Mouse (Mus musculus): ENCODE measurements around the gene Fam83d.

Fam83d gene

GRCm38 (mm10) chr2:158745049-158745482 lies 22.8 kb upstream of the Fam83d start:
- peak; percentile 43 for DNase-seq (ENCODE audit: low read depth)

GRCm38 (mm10) chr2:158746164-158746563 lies 21.7 kb upstream of the Fam83d start:
- no peak for DNase-seq (ENCODE audit: low read depth)

DNA sequence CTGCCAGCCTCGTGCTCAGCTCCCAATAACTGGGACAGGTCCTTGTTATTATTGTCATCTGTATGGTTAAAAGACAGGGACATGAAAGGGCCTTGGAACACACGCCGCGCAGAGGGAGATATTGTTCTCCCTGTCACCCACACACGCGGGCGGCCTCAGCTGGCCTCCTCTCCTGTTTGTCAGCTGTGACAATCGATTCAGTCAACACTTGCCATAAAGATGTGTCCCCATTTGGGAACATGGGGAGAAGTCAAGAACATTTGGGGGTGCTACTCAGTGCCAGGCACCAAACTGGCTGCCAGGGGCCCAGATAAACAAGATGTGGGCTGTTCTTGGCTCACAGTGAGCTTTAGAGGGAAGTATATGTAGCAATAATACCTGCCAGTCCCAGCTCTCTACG lies 18.5 kb upstream of the Fam83d start:
- no peak for DNase-seq (ENCODE audit: low read depth)

DNA sequence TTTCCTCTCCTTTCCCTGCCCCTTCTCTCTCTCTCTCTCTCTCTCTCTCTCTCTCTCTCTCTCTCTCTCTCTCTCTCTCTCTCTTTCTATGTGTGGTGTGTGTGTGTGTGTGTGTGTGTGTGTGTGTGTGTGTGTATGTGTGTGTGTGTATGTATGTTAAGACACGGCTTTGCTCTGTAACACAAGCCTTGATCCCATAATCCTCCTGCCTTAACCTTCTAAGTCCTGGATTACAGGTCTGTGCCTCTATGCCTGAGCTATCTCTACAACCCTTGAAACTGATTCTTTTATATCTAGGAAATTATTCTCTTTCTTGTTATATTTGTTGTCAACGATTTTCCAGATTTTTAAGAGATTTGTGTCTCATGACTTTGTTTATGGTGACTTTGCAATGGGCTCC lies 7.7 kb upstream of the Fam83d start:
- no peak for DNase-seq (ENCODE audit: low read depth)

DNA sequence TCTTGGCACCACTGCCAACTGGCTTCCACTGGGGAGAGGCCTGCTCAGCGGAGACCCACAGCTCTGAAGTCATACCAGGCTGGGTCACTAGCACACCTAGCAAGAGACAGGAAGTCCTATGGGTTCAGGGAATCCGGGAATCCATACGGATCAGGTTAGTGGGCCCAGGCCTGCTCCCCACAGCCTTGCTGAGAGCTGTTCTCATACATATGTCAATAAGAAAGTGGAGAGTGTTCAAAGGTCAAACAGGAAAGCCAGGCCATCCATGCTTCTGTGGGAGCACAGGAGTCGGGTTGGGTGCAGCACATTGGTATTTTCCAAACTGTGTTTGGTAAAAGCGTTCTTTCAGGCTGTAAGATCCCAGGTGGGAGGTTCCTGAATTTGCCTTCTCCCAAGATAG lies 5.6 kb upstream of the Fam83d start:
- no peak for DNase-seq (ENCODE audit: low read depth)

DNA sequence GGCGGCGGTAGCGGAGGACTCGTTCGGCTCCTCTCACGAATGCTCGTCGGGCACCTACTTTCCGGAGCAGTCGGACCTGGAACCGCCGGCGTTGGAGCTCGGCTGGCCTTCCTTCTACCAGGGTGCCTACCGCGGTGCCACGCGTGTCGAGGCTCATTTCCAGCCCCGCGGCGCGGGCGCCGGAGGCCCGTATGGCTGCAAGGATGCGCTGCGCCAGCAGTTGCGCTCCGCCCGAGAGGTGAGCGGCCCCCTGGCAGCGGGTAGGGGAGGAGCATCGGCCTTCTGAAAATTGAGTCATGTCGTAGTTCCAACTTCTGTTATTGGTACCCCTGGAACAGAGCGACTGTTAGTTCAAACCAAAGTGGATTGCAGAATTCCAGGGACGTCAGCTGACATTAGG lies 457 bp downstream of the Fam83d start:
- DNase-seq (ENCODE audit: low read depth), result peak; percentile 29

GRCm38 (mm10) chr2:158768771-158769170 lies 878 bp downstream of the Fam83d start:
- DNase-seq (ENCODE audit: low read depth), result peak; percentile 8

DNA sequence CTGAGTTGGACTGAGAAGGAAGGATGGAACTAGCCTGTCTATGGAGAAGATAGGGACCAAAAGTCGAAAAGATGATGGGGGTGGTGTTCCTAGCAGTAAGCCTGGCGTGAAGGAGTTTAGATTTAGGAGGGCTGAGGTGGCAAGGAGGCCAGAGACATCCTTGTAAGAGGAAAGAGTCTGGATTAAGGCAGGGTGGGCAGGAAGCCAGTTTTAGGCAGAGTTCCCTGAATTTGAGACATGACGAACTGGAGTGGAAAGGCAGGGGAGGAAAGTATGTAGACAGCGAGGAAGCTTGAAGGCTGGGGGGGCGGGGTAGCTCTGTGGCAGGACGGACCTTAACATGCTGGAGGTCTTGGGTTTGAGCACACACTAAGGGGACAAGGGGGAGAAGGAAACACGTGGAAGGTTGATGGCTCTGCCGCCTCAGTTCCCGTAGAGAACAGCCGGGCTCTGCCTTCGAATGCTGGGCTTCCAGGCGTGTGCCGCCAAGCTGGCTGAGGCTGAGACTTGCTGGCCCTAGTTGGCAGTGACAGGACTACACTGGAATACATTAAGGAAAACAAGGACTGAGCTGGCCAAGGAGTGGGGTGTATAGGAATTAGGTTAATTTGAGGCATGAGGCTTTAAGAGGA lies 2.3 kb downstream of the Fam83d start:
- DNase-seq (ENCODE audit: low read depth), result no peak

- DNase-seq (ENCODE audit: low read depth), result no peak
Observed at GRCm38 (mm10) chr2:158771066-158771763, 3.3 kb downstream of the Fam83d start.

- no peak for DNase-seq (ENCODE audit: low read depth)
Observed at GRCm38 (mm10) chr2:158772808-158773207, 4.9 kb downstream of the Fam83d start.

GRCm38 (mm10) chr2:158774886-158775285 lies 7.0 kb downstream of the Fam83d start:
- no peak for DNase-seq (ENCODE audit: low read depth)

DNA sequence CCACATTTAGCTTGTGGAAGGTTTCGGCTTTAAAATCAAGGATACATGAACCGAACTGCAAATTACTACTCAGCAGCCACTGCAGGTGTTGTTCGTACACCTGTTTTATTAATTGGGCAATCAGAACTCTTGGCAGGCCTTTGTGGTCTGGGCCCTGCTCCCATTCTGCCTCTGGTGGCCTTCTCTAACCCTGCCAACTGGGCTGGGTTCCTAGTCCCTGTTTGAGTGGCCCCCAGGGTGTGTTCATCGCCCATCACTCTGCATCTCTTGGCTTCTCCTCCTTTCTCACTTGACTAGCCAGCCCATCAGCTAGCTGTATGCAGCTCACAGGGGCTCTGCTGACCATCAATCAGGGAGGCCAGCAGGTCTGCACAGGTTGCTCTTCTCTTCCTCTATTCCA lies 8.8 kb downstream of the Fam83d start:
- no peak for DNase-seq (ENCODE audit: low read depth)

DNA sequence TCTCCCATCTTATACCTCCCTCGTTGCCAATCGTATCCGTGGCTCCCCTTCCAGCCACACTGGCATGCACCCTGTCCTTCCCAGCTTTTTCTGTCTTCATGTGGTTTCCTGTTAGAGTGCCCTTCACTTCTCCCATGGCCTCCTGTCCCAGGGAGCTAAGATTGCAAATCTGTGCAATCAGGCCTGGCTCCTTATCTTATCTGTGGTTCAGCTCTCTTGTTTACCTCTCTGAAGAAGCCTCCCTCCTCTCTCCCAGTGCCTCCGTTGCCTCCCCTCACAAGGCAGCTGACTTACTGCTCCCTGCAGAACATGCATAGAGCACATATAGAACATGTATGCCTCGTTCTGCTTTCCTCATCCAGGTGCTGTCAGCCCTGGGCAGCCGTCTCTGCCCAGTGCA lies 9.6 kb downstream of the Fam83d start:
- DNase-seq (ENCODE audit: low read depth), result no peak

DNA sequence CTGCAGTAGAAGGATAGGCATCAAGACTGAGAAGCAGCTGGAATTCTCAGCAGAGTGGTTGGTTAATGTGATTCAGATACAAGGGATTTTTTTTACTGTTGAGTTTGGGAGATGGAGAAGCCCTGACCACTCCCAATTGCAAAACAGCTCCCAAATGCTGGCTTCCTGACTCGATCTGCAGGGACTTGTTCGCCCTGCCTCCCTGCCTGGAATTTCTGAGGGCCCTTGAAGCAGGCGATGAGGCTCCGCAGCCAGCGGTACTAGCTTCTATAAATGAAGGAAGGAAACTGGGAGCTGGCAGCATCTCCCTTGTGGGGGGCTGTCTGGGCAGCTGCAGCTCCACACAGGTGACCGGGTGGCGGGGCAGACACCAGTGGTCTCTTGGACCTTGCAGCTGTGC lies 10.5 kb downstream of the Fam83d start:
- no peak for DNase-seq (ENCODE audit: low read depth)

DNA sequence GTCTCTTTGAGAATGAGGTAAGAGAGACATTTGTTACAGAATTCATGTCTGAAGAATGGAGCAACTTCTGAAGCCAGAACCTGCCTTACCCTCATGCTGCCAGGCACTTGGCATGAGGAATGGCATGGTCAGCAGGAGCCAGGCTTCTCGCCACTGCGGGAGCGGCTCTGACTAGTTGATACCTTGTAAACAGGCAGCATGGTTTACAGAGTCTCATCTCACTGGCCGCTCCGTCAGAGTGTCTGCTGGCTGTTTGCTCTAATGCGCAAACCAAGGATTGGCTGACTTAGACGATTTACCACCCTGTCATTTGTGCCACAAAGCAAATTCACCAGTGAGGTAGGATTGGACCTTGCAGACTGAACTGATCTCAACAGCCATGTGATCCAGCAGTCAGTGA lies 13.2 kb downstream of the Fam83d start:
- no peak for DNase-seq (ENCODE audit: low read depth)

GRCm38 (mm10) chr2:158786927-158787795 lies 19.3 kb downstream of the Fam83d start:
- DNase-seq (ENCODE audit: low read depth), result no peak

DNA sequence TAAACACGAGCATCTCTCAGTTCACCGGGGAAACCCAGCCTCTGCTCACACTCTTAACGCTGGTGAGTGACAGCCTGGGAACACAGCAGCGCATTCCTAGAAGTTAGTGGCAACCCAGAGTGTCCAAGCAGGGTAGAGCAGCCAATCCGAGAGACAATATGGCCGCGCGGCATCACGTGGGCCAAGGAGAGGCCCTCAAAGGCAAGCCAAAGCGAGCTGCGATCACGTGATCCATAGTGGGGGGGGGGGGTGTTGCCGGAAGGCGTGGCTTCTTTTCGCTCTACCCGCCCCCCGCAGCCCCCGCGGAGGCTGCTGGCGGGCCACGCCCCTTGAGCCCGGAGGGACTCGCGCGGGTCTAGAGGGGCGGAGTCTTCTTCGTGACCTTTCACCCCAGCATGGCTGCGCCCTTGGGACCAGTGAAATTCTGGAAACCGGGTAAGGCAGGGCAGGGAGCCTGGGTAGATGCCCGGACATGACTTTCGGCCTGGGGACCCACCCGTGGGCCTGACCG lies 26.7 kb downstream of the Fam83d start, which contains the start of gene Dhx35:
Gene Dhx35 (plus strand): TSS at position 314 of the 511 bp plus-strand sequence.
- DNase-seq (ENCODE audit: low read depth), result peak; percentile 89

DNA sequence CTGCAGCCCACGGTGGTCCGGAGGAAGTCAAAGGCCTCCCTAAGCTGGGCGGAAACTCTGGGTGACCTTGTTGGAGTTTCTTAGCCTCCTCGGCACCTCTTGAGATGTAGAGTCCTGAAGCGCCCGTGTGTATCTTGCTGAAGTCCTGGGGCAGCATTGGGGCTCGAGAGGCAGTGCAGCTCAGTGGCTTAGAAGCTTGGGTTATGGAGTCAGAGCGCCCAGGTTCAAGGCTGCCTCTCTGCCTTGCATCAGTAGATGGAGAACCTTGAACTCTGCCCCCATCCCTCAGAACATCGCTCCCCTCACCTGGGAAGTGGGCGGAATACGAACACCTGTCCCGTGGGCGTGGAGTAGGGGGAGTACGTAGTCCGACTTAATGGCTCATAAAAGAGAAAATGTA lies 27.1 kb downstream of the Fam83d start:
- DNase-seq (ENCODE audit: low read depth), result no peak

- DNase-seq (ENCODE audit: low read depth), result no peak
Observed at GRCm38 (mm10) chr2:158795875-158796274, 28.0 kb downstream of the Fam83d start.

- no peak for DNase-seq (ENCODE audit: low read depth)
Observed at GRCm38 (mm10) chr2:158799328-158799727, 31.4 kb downstream of the Fam83d start.

- DNase-seq (ENCODE audit: low read depth), result no peak
Observed at GRCm38 (mm10) chr2:158800788-158801187, 32.9 kb downstream of the Fam83d start.

DNA sequence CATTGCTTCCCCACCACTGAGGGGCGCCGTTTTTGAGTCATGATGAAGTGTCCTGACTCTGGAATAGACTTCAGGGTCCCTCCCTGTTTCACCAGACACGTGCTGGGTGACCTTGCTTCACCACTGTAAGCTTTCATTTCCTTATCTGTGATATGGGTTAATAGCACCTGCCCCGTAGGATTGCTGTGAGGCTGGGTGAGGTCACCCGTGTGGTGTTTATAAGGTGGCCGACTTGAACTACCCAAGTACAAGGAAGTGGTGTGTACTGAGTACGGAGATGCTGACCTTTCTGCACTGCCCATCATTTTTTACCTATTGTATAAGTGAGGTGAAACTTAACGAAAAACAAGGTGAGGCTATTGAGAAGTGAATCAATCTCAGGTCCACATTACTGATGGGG lies 35.7 kb downstream of the Fam83d start:
- no peak for DNase-seq (ENCODE audit: low read depth)

DNA sequence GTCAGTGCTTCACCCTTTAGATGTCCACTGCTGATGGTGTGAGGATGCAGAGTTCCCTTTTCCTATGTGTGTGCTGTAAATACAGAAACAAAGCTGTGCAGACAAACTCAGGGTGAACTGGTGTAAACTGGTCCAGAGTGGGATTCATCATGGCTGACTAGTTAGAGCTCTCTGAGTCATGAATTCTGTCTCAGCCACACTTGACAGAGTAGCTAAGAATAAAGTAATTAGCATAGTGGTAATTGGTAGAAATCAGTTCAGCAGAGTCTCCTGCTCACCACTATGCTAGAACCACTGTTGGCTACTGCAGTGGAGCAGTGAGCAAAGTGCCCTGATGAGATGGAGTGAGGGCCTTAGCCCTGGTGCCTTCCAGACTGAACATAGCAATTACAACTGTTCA lies 47.8 kb downstream of the Fam83d start:
- DNase-seq (ENCODE audit: low read depth), result no peak

Data from c-Kit-positive CD71-negative TER-119-negative erythroid progenitor cells, embryonic 14.5 days (primary cell).